Mouse (Mus musculus) midbrain, embryonic 12.5 days (tissue): ENCODE data around the gene Mup5. TPM values are rescaled to one million over a fixed set of nuclear protein-coding genes. Genes with fewer than 3 reads are reported as not detected.
"Not testable (repeated sequence)": the region's sequence is repeated elsewhere in the genome, so short reads cannot be mapped to it uniquely, and the experiment has no call there.

Experiments
- ATAC-seq: fragments of 200-750 bp; cut with Nextera tagmentation; 2 replicates; pipeline ENCODE4 v1.8.0; 2017; ENCODE audit warnings: low read depth, moderate TSS enrichment, moderate library complexity; ENCODE audit not compliant: low FRiP score
- H3K27ac ChIP-seq: fragments of 300-500 bp; sonication (generic); replicated peaks from 2 replicates; pipeline ENCODE4 v1.5.1; 2016; ENCODE audit warnings: mild to moderate bottlenecking
- H3K27me3 ChIP-seq: fragments of 300-500 bp; sonication (generic); 2 replicates; pipeline ENCODE4 v1.6.1; 2016; ENCODE audit warnings: mild to moderate bottlenecking
- H3K36me3 ChIP-seq: fragments of 300-500 bp; sonication (generic); 2 replicates; pipeline ENCODE4 v1.6.1; 2016
- H3K4me1 ChIP-seq: fragments of 300-500 bp; sonication (generic); 2 replicates; pipeline ENCODE4 v1.6.1; 2016
- H3K4me2 ChIP-seq: fragments of 300-500 bp; sonication (generic); replicated peaks from 2 replicates; pipeline ENCODE4 v1.6.1; 2016; ENCODE audit warnings: mild to moderate bottlenecking, moderate library complexity
- H3K4me3 ChIP-seq: fragments of 300-500 bp; sonication (generic); 2 replicates; pipeline ENCODE4 v1.5.1; 2016; ENCODE audit warnings: mild to moderate bottlenecking
- H3K9ac ChIP-seq: fragments of 300-500 bp; sonication (generic); replicated peaks from 2 replicates; pipeline ENCODE4 v1.6.1; 2016; ENCODE audit warnings: mild to moderate bottlenecking, moderate library complexity
- H3K9me3 ChIP-seq: fragments of 300-500 bp; sonication (generic); 2 replicates; pipeline ENCODE4 v1.6.1; 2016; ENCODE audit warnings: mild to moderate bottlenecking
- WGBS: fragments of 180-500 bp; shearing (Covaris S2); methylation state at CpG from one replicate; pipeline ENCODE4 v1.1.7; 2016; 5-methylcytosine and 5-hydroxymethylcytosine counted together
- polyA plus RNA-seq: library from polyadenylated mRNA; unstranded; fragments of >200 nt; fragmentation: Nextera tagmentation; extraction: Ambion mirVana; gene quantifications from 2 replicates; pipeline ENCODE4 v1.2.1, GENCODE M21; 2016

The Mup5 gene
- polyA plus RNA-seq, 1 experiment from 2014 or later, result not detected

DNA sequence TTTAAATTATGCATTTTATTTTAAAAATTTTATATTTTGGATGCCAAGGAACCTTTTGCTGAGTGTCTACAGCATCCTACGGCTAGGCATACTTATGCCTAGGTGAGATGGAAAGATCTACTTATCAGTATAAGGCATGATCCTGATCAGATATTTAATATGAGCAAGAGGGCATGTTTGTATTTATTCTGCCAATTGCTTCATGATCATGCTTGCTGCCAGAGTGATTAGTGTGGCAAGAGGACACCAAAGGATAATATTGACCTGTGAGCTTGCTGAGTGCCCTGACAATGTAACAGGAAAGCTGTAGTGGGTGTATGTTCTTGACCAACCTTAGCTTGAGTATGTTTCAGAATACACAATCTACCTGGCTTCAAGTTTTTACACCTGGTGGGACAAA, 45.3 kb downstream of the Mup5 start:
- not testable (repeated sequence) for ATAC-seq, H3K4me2 ChIP-seq, H3K9me3 ChIP-seq, H3K4me1 ChIP-seq, H3K4me3 ChIP-seq, H3K27ac ChIP-seq, H3K9ac ChIP-seq, H3K36me3 ChIP-seq, H3K27me3 ChIP-seq
- WGBS, result 87% methylated on average over 1 of the region's 1 CpGs

DNA sequence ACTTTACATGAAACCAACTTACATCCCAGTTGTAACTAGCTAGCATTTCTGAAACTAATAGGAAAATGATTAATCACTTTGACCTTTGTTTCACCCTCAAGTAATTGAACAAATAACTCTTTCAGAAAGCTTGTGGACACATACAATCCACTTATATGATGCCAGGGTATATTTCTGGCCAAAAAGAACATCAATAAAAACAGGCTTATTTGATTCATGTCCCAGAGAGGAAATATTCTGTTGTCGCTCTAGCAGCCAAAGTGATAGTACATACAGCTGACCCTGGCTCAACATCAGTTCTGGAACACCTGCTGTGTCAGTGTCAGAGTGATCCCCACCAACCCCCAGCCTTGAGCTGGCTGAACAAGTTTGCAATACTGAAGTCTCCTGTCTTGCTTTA, 50.8 kb downstream of the Mup5 start:
- not testable (repeated sequence) for H3K27me3 ChIP-seq, ATAC-seq, H3K4me1 ChIP-seq, H3K36me3 ChIP-seq, H3K4me3 ChIP-seq, H3K4me2 ChIP-seq, H3K9me3 ChIP-seq, H3K27ac ChIP-seq, H3K9ac ChIP-seq
- 93% methylated on average over 1 of the region's 1 CpGs for WGBS

DNA sequence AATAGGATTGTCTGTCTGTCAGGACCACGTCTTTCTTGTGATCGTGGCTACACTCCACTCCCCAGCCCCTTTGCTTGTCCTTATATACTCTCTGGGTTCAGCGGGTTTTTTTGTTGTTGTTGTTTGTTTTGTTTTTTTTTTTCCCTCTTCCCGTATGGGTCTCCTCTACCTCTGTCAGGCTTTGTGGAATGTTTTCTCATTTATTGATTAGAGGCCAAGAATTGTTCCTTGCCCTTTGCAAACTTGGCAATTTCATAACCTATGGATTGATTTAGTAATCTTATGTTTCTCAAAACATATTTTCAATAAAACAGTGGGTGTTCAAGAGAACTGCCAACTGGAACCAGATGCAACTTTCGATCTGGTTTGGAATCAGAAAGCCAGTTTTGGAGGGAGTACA, 52.9 kb downstream of the Mup5 start, which contains the start of gene Mup19:
TSS of gene Mup19 (minus strand) at position 101 of the 400 bp plus-strand sequence.
- H3K36me3 ChIP-seq, H3K9ac ChIP-seq, H3K4me3 ChIP-seq, H3K27me3 ChIP-seq, H3K4me1 ChIP-seq, ATAC-seq, H3K27ac ChIP-seq, H3K4me2 ChIP-seq, H3K9me3 ChIP-seq: not testable (repeated sequence)
- 94% methylated on average over 1 of the region's 5 CpGs for WGBS

Other genes with a start within 250 kb of the Mup5 start
- not detected in 2 replicates for gene Mup17, start 239.4 kb downstream of the Mup5 start, polyA plus RNA-seq
- gene Mup18, start 161.1 kb downstream of the Mup5 start, polyA plus RNA-seq, result not detected in 2 replicates
- not detected in 2 replicates for gene Mup19, start 53.0 kb downstream of the Mup5 start, polyA plus RNA-seq
- gene Mup20, start 218.9 kb upstream of the Mup5 start, polyA plus RNA-seq, result not detected in 2 replicates